Comparison of ENCODE assay signal across 8 mouse cellular contexts in the genomic region with DNA sequence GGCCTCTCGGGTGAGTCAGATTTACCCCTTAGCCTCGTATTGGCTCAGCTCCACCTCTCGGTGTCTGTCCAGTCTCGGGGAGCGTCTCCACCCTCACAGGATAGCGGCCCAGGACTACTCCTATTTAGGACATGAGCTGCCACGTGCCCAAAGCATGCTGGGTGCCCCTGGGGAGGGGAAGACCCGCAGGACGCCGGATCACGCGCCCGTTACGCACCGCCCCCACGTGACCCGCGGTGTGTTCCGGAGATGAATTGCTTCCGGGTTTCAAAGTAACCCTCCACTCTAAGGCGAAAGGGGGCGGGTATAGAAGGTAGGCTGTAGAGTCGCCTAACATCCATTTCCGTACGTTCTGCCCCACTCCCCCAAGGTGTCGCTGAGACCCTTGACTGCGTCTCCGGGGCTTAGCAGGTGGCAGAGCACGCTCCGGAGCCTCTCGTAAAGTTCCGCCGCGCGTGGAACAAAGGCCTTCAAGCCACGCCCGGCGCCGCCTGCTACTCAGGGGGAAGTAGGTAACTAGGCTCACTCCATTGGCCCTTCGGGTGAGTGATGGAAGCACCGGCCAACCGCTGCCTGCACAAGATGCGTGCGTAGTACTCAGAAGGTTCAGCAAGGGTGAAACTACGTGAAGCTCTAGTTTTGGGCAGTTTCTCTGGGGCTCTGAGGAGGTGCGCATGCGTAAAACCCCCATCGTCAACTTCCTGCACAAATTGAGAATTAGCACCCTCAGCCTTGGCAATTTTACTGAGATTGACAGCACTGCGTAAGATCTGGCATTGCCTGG. TPM values are rescaled to one million over a fixed set of nuclear protein-coding genes. Genes with fewer than 3 reads are reported as not detected.
DNase-seq lines count a peak whose midpoint lies in the region; ATAC-seq lines count a peak whose summit lies in the region.

No protein-coding gene starts in this region.

- peaks cover 4% of the 10 kb centered on the region; the same call in 1 of the 2 replicates for H3K4me1 ChIP-seq in forebrain, embryonic 14.5 days (ENCODE audit: control insufficient read depth, insufficient read depth, low read length)
- peaks cover 7% of the 10 kb centered on the region; the same call in 1 of the 2 replicates for H3K4me1 ChIP-seq in neural tube, embryonic 15.5 days

- intact Hi-C loops in heart, postnatal 14 days (cut with DNase I) = no loop called here

- peaks cover 14% of the 10 kb centered on the region for H3K36me3 ChIP-seq in forebrain, embryonic 14.5 days (ENCODE audit: control insufficient read depth, insufficient read depth, low read length)
- 0 out of 2 replicates have a peak, but pooled peaks cover 8% of the 10 kb centered on the region for H3K36me3 ChIP-seq in neural tube, embryonic 15.5 days

- no peaks in the 10 kb centered on the region for H3K9me3 ChIP-seq in forebrain, embryonic 14.5 days (replicated peaks; ENCODE audit: control insufficient read depth, low read length)
- H3K9me3 ChIP-seq in neural tube, embryonic 15.5 days (replicated peaks) = no peaks in the 10 kb centered on the region

- whole genome bisulfite sequencing in forebrain, embryonic 14.5 days = under 1% methylated on average over 49 of the region's 49 CpGs
- under 1% methylated on average over 49 of the region's 49 CpGs for WGBS in neural tube, embryonic 15.5 days

- peak overlapping the region; percentile 46 for H3K4me3 ChIP-seq in forebrain, embryonic 14.5 days (ENCODE audit: low read depth, low read length)
- peak overlapping the region; percentile 55 for H3K4me3 ChIP-seq in neural tube, embryonic 15.5 days (replicated peaks)

- H3K4me2 ChIP-seq in forebrain, embryonic 14.5 days (ENCODE audit: low read length) = peak overlapping the region; percentile 73
- peak overlapping the region; percentile 64 for H3K4me2 ChIP-seq in neural tube, embryonic 15.5 days

- no peaks in the 10 kb centered on the region for H3K27me3 ChIP-seq in forebrain, embryonic 14.5 days (replicated peaks; ENCODE audit: control insufficient read depth, insufficient read depth, low read length)
- H3K27me3 ChIP-seq in neural tube, embryonic 15.5 days (replicated peaks) = no peaks in the 10 kb centered on the region

- DNase-seq in ES-CJ7 (ENCODE audit: low read depth, low spot score) = peak; percentile 100
- peak; percentile 98 for DNase-seq in cerebellum, adult 11 months
- peak; percentile 100 for DNase-seq in forebrain, embryonic 14.5 days (ENCODE audit: low spot score)
- DNase-seq in heart, postnatal 14 days = peak; percentile 98
- peak; percentile 100 for DNase-seq in layer of hippocampus, adult 11-12 months (ENCODE audit: low spot score)
- DNase-seq in lung, adult 18-20 months = peak; percentile 100
- DNase-seq in testis, postnatal 14 days (ENCODE audit: low spot score) = peak; percentile 100

- H3K27ac ChIP-seq in forebrain, embryonic 14.5 days (ENCODE audit: low read depth, low read length) = peak overlapping the region; percentile 95
- peak overlapping the region; percentile 98 for H3K27ac ChIP-seq in neural tube, embryonic 15.5 days (replicated peaks)

- ATAC-seq in forebrain, embryonic 14.5 days = peak; percentile 99
- peak; percentile 99 for ATAC-seq in neural tube, embryonic 15.5 days (ENCODE audit: low FRiP score)

- H3K9ac ChIP-seq in forebrain, embryonic 14.5 days (ENCODE audit: low read length) = peak overlapping the region; percentile 79
- H3K9ac ChIP-seq in neural tube, embryonic 15.5 days (replicated peaks) = peak overlapping the region; percentile 60

RNA-seq across cellular contexts. Expression of a gene that starts 35.6 kb away (rescaled TPM):
- 17.3 and 20.4 TPM in 2 replicates for polyA plus RNA-seq in forebrain, embryonic 14.5 days (2014; fragmentation: Nextera tagmentation; extraction: Ambion mirVana)
- 100 to 1,000 TPM; 128 to 130 TPM for total RNA-seq in heart, postnatal 14 days (2021)
- polyA plus RNA-seq in neural tube, embryonic 15.5 days (2015; fragmentation: Nextera tagmentation; extraction: Ambion mirVana) = 14.3 and 20.3 TPM in 2 replicates

Comparison
In these comparisons a context has a peak if more than half of its experiments do, and no peak if none do; other contexts are left out.
1. Peak in every context shown above with its lines: DNase-seq, ATAC-seq, H3K4me3 ChIP-seq and H3K27ac ChIP-seq.